Mouse (Mus musculus) ovary, postnatal 36 days (tissue): ENCODE results near the gene Mrfap1.

ENCODE experiments used
- DNase-seq: peaks from one replicate; pipeline ENCODE4 v3.0.0; 2022; ENCODE audit warnings: low spot score, mixed read lengths

Mrfap1 gene

DNA sequence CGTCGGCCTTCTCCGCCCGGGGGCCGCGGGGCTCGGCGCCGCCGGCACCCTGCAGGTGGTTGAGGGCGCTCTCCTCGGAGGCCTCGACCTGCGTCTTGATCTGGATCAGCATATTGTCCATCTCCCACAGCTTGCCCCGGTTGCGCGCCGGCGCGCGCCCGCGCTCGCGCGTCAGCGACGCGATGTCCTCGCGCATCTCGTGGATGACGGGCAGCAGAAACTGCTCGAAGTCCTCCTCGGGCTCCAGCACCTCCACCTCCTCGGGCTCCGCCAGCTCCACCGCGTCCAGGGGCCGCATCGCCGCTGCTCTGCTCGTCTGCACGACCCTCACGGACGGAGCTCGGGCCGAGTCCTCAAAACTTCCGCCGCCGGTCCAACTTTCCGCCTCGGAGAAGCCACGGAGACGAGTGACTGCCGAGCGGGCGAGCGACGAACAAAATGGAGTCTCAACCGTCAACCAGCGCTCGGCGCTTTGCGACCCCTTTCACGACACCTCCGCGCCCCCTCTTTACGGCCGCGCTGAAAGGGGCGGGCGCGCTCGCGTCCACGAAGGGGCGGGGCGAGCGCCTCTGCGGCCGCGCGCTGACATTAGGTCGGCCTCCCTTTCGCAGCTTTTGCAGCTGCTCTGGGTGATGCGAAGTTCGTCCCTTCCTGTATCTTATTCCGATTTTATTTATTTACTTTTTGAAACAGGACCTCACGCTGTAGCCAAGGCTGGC lies at the start of gene Mrfap1:
TSS of gene Mrfap1 (minus strand) at position 477 of the 719 bp plus-strand sequence.
- peak; percentile 95 for DNase-seq

DNA sequence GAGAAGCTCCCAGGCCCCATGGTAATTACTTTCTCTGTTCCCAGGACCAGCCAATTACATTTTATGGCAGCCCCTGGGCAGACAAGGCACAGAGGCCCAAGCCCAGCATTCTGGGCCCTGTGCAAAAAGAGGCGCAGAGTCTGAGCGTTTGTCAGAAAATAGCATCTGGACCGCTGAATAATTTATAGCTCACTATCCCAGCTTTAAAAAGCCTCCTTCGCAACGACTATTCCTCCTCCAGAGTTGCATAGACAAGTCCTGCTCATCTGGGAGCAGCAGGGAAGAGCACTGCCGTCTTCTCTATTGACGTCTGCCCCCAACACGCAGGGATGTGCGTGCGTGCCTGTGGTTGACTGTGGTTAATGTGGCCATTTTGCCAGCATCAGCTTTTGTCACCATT lies 47.9 kb upstream of the Mrfap1 start:
- DNase-seq = no peak

DNA sequence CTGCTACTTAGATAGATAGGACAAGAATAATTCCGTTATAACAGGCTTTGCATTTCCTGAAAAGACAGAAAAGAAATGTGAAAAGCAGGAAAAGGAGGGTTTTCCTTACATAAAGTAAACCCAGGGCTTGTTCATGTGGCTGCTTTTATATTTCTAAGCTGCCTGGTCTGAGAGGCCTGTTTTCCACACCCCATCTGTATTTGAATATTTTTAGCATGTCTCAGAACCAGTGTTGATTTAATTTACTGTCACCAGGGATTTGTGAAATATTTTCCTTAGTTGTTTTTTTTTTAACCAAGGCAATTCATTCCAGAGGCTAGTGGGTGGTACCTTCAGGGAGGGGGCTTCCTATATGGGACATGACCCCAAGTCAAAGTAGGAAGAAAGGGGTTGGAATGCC lies 45.1 kb upstream of the Mrfap1 start:
- no peak for DNase-seq

DNA sequence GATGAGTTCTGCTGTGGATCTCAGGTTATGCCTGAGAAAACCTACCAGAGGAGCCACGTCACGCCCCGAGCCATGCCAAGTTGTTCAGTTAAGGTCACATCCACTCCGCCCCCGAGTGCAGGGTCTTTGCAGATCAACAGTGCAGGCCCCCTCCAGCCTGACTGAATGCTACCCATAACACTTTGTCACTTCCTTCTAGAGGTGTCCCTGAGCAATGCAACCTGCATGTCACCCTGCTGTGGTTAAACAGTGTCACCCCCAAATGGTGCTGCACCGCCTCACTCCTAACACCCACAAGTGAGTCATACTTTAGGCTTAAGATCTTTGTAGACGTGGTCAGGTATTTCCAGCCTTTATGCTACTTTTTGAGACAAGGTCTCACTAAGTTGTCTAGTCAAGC lies 43.5 kb upstream of the Mrfap1 start:
- no peak for DNase-seq

DNA sequence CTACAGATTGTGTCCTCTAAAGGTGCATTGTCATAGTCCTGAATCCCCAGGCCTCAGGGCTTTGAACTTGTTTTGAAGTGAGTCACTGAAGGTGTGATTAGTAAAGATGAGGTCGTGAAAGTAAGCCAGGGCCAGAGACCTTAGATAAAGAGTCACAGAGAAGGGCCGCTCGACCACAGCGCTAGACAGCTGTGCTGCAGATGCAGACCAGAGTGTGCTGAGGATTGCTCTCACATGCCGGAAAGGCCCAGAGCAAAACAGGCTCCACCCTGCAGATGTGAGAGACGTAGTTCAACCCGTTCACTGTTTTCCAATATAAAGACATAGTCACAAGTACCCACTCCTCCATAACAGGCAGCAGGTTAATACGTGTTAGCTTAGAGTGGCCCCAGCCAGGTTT lies 43.0 kb upstream of the Mrfap1 start:
- DNase-seq = no peak

DNA sequence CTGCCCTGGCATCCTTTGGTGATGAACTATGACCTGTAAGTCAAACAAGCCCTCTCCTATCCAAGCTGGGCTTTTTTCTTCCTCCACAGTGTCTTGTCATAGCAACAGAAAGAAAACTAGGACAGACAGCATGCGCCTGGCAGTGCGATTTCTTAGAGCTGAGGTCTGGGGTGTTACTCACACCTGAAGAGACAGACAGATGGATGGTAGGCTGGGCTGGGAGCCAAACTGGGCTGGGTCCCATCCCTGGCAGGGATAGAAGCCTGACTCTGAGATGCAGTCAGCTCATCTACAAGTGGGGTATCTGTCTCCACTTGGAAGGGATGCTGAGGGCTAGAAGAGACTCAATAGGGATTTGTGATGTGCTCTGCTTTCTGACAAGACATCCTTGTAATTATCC lies 42.5 kb upstream of the Mrfap1 start:
- DNase-seq = no peak

DNA sequence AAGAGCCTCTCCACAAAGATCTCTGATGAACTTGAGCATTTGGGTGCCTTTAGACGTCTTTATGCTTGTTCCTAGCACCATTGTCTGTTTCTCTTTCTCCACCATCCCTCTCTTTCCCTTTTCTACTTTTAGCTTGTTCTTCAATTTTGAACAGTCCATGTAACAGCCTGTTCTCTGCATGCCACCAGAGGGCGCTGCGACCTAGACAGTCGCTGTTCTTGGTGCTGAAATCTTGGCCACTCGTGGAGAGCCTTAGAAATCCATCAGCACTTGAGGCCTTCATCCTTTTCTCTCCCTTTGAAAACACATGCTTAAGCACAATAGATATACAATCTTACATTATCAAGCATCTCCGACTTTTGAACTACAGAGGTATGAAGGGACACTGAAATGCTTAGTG lies 39.4 kb upstream of the Mrfap1 start:
- peak; percentile 72 for DNase-seq

DNA sequence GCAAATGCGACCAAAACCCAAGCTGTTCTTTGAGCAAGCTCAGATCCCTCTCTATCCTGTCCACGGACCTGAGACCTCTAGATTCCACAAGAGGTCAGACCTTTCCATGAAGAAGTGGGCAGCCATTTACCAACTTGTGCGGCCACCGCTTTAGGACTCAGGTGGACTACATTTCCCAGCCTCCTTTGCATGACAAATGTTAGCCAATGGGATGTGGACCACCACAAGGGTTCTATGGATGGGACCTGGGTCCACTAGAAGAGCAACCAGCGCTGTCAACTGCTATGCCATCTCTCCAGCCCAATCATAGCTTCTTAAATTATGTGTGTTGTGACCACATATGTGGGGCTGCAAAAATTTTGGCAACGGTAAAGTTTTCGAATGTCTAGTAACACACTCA lies 34.7 kb upstream of the Mrfap1 start:
- no peak for DNase-seq

DNA sequence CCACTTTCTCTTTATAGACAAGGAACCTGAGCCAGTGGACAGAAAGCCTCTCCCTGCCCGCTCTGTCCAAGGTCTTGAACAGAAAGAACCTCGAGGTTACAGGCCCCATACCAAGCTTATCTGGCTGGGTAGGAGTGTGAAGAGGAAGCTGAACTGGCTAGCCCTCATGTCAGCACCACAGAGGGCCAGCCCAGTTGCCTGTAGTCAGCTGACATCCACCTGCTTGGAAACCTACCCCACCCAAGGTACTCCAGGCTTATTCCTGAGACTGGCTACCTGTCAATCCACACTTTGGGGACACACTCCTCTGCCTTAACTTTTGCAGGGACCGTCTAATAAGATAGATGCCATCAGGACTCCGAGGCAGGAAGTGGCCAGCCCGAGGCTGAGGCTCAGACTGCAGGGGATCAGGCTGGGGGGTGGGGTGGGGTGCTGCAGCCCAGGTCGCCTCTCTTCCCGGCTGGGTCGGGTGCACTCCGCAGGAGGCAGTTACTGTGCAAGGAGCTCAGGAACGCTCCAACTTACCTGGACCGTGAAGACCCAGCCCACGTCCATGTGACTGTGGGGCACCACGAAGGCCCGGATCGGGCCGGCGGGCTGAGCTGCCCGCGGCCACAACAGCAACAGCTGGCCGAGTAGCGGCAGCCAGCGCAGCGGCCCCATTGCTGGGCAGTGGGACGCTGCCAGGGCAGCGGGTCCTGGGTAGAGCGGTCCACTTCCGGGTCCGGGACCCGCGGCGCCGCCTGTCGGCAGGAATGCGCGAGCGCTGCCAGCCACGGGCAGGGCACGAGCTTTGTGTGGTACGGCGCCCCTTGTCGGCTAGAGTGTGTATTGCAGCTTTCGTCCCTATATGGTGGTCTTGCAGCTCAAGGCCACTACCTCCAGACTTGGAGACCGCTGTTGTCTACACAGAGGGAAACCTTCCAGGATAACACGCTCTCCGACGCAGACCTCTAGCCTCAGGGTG lies 33.6 kb upstream of the Mrfap1 start, which contains the start of gene Man2b2:
TSS of gene Man2b2 (minus strand) at position 741 of the 967 bp plus-strand sequence.
- DNase-seq = peak; percentile 91

DNA sequence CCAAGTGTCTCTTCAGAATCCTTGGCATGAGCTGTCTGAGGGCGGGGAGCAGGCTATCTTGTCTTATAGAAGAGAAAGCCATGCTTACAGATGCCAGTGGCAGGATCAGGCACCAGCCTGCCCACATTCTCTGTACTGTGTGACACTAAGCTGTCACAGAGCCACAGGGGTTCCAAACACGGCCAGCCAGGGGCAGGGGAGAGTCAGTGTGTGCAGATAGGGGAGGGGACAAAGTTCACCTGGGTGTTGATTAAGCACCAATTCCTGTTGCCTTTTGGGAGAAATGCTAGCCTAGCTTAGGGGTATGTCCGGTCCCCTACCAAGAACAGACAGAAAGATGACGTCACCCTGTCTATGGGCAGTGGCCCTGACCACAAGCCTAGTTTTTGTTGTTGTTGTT lies 32.5 kb upstream of the Mrfap1 start:
- no peak for DNase-seq

DNA sequence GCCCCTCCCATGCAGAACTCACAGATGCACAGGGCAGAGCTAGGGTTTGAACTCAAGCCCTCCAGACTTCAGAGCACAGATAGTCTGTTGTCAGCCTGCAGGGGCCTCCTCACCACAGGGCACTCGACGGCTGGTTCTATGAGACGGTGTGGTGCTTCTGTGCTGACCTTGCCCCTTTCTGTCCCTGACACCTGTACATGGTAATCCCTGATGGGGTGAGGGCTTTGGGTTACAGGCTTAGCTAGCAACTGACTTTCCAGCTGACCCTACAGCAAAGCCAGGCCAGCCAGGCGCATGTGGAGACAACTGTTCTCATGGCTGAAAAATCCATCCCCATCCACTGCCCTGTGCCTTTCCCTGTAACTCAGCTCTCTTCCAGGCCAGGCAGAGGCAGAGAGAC lies 26.3 kb upstream of the Mrfap1 start:
- DNase-seq = no peak

DNA sequence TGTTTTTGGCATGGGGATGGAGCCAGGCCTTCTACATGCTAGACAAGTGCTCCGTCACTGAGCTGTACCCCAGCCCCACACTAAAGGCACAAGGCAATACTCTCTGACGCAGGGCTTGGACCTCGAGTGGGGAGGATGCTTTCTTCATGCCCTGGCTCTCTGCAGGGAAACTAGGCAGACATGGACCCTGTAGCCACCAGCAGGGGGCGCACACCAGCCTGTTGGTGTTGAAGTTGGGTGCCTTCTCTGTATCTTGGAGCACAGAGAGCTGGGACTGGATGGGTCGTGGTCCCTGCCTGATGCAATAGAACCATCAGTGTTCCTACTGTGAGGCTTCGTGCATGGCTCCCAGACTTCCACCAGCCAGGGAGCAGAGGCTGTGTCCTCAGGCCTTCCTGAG lies 23.6 kb upstream of the Mrfap1 start:
- DNase-seq = peak; percentile 43

DNA sequence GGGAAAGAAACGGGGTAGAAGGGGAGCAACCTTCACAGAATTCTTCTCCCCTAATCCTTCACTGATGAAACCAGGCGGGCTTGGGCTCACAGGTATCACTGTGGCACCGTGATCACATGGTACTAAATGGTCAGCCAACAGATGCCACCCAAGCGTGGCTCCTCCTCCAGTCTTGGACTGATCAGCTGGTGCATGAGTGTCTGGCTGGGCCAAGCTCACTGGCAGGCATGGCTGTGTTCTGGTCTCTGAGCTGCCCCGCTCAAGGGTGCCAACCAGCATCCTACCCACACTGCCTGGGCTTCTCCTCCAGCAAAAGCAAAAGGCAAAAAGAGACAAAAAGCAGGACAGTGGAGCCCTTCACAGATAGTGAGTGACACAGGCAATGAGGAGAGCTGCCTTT lies 23.2 kb upstream of the Mrfap1 start:
- DNase-seq = no peak

DNA sequence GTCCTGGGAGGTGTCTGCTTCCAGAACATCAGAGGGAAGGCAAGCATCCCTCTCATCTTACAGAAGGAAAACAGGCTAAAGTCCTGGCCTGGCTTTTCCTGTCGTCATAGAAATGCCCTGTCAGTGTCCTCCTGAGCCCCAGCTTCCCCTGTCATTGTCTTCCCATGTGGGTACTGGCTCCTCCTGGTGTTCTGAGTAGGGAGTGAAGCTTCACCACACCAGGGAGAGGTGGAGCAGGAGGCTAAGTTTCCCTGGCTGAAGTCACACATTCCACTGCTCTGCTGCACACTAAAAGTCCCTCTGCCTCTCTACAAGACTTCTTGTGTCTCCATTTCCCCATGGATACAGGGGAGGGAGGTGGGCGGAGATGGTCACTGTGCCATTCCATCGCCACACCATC lies 21.2 kb upstream of the Mrfap1 start:
- DNase-seq = no peak

DNA sequence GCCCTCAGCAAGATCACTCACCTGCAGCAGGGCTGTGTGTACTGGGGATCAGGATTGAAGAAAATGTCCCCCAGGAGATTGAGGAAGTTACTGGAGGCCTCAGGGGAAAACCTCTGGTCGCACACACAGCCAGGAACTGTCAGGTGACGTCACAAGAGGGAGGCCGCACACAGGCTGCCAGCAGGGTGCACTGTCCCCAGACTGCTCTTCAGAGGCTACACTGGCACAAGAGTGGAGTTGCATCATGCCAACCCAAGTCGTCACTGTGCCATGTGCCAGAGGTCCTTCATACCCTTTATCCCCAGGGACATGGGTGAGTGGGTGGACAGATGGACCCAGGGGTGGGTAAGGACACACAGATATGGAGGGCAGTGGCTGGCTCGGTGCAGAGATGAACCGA lies 18.0 kb upstream of the Mrfap1 start:
- no peak for DNase-seq

DNA sequence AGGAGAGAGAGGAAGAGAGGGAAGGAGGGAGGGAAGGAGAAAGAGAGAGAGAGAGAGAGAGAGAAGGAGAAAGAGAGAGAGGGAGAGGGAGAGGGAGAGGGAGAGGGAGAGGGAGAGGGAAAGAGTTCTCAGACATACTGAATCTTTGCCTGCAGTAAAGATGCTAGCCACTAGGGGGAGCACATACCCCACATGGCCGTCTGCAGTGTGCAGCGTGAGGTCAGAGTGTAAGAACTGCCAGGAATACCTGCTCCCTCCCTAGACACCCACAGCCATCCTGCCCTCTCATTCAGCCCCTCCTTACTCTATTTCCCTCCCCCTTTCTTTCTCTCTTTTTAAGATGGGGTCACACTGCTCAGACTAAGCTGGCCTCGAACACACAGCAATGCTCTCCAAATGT lies 14.8 kb upstream of the Mrfap1 start:
- DNase-seq = no peak

DNA sequence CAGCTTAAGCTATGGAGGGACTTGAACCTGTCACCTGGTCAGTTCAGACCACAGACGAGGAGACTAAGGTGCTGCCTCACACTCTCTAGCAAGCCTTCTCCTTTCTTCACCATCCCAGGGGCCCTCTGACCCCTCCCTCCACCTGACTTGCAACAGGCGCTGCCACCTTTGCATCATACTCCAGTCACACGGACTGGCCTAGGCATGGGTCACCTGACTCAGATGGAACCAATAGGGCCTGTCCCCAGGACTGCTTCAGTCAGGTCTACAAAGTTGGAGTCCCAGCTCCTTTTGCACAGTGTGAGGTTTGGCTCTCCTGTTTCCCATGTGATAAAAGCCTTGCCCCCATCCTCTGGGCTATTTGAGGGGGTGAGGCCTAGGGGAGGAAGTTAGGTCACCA lies 14.1 kb upstream of the Mrfap1 start:
- no peak for DNase-seq

DNA sequence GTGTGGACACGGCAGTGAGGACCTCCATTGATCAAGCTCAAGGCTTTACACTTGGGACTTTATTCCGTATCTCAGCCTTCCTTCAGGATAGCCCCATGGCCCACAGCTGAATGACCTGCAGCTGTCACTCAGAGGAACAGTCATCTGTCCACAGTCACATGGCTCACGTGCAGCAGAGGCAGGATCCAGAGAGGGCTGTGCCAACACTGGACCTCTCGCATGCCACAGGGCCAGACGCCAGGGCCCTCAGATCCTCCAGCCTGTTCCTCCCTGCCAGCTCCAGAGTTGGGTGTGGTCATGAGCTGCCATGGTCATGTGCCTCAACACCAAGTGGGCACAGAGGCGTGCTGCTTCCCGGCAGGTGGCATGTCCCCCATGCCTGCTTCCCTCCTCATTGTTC lies 12.6 kb upstream of the Mrfap1 start:
- no peak for DNase-seq

DNA sequence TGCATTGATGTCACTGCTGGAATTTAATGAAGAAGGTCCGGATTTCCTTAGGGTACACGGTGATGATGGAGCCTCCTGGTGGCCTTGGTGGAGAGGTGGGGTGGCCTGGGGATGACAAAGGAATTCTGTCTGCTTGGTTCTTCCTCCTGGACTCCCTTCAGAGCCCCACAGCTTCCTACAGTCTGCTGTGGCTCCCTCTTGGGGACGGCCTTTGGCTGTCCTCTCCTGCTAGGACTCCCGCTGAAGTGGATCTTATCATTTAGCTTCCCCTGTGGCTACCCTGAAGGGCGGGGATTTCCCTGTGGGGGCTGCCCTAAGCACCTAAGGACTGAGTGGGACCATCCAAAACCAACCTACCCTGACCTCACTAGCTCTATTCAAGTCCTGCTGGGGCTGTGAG lies 10.5 kb upstream of the Mrfap1 start:
- DNase-seq = no peak

DNA sequence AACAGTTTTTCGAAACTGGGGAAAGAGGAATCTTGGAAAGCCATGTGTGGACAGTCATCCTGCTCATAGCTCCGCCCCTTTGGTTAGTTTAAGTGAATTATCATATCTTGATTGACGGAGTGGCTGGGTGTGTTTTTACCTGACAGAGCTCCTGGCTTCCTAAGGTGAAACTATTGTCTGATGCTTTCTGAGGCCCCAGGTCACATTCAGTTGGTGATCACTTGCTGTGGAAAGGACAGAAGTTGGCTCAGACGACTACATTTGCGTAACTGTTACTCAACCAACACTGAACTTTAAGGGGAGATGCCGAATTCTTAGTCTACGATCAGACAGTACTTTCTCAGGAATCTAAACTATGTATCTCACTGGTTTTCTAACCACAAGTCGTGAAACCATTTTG lies 719 bp upstream of the Mrfap1 start:
- no peak for DNase-seq

DNA sequence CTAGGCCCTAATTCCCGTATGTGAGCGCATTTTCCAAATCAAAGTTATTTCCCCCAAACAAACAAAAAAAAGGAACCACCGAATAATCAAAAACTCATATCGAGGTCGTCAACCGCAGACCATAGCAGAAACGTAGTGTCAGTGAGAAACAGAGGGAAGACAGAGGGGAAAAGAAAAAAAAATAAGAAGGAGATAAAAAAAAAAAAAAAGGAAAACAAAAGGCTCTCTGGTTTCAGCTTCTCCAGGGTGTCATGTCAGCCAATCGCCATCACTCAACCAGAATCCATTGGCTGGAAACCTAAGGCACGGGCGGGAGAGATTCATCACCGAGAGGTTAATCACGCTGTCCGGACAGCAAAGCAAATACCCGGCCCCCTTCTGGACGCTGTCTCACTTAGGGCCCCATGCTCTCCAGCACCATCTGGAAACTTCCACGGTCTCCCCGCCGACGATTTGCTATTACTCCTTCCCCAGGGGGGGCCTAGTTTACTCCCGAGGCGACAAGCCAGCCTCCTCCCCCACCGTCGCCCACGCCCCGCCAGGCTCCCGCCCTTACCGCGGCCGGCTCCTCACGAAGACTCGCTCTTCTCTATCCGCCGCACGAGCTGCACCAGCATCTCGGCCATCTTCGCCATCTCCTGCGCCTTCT lies 801 bp downstream of the Mrfap1 start:
- DNase-seq = peak; percentile 69

DNA sequence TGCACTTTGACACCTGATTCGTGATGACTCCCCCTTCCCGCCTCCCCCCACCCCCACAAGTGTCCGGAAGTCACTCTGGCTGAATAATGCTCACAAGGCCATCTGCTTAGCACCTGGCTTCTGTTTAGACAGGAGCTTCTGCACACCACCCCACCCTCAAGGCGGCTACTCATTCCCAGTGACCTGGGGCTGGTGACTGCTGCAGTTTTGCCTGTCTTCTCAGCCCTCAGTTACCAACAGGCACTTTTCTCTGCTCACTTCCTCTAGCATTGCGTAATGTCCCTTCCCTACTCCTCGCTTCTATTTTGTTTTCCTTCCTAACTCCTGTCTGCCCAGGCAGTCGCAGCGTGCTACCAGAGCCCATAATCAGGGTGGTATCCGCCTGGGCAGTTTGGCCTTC lies 4.7 kb downstream of the Mrfap1 start:
- DNase-seq = no peak

DNA sequence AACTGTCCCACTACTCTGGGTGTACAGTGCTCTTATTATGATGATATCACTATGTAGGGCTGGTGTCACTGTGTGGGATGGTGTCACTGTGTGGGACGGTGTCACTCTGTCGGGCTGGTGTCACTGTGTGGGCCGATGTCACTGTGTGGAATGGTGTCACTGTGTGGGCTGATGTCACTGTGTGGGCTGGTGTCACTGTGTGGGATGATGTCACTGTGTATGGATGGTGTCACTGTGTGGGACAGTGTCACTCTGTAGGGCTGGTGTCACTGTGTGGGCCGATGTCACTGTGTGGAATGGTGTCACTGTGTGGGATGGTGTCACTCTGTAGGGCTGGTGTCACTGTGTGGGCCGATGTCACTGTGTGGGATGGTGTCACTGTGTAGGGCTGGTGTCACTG lies 10.5 kb downstream of the Mrfap1 start:
- DNase-seq = no peak
